Mouse (Mus musculus) frontal cortex, adult 2 months (tissue): Measurements from ENCODE around the gene Hace1. TPM values are rescaled to one million over a fixed set of nuclear protein-coding genes. Genes with fewer than 3 reads are reported as not detected.
"Not testable (repeated sequence)": the region's sequence is repeated elsewhere in the genome, so short reads cannot be mapped to it uniquely, and the experiment has no call there.

Source experiments
- DNase-seq, 2 experiments: peaks; one replicate each; pipeline ENCODE4 v3.0.0; 2022; ENCODE audit warnings: low spot score in 1 of 2; ENCODE audit errors: extremely low spot score in 1 of 2
- polyA plus RNA-seq: library from polyadenylated mRNA; depleted of rRNA; stranded (reverse); fragments of >200 nt; gene quantifications from 2 replicates; pipeline ENCODE4 v1.2.3, GENCODE M21; 2012; rRNA removed

The Hace1 gene
- 45.8 and 52.5 TPM in 2 replicates for polyA plus RNA-seq

DNA sequence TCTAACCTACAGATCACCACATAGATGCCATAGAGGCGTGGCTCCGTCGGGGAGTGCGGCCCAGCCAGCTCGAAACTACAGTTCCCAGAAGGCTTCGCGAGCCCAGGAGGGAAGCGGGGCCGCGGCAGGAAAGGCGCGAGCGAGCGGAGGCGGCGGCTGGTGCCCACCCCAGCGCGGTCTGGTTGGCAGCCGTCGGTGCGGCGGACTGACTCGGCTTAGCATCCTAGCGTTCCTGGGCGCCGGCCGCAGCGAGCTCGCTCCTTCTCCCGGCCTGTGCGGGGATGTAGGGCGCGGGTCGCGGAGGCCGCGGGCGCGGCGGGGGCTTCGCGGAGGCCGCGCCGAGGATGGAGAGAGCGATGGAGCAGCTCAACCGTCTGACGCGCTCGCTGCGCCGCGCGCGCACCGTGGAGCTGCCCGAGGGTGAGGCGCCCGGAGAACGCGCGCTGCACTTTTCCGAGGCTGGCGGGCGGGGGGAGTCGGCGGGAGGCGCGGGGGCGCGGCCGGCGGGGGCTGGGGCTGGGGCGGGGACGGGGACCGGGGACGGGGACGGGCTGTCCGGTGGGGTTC is at the start of gene Hace1:
Gene Hace1, plus strand, starts transcription at position 99 of the 567 bp plus-strand sequence.
- peak; percentile 75 to 91 for DNase-seq

- DNase-seq: not testable (repeated sequence)
Observed at GRCm38 (mm10) chr10:45537334-45537733, 40.3 kb upstream of the Hace1 start.

DNA sequence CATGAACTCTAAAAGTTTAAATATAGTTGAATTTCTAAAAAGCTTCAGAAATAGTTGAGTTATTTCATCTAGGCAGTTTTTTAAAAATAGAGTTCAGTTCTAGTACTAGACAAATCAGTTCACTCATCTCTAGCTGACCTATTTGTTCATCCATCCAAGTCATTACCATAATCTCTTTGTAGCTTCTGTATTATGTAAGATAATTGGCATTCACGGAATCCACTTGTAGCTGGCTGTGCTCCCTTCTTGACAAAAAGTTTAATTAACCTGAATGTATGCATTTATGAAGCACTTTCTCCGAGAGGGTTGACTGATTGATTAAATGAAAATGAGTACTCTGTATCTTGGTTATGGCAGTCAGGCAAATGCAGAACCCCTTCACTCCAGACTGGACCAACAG is 34.9 kb upstream of the Hace1 start:
- no peak for DNase-seq

DNA sequence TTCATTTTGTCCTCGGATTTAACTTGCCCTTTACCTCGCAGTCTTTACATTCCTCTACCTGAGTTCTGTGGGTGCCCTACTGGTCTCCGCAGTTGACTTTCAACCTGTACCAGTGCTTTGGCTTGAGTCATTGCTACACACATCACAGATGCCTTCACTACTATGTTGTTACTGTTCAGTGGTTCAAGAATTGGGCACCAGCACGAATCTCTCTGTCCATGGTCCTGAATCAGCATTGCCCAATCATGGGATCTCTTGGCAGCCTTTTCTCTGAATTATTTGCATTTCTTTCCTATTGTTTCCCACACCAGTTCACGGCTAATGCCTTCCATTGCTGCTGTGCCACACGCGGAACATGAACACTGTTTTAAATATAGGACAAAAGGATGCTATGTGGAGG is 30.8 kb upstream of the Hace1 start:
- peak in 1 of 2 experiments; percentile 0 for DNase-seq

DNA sequence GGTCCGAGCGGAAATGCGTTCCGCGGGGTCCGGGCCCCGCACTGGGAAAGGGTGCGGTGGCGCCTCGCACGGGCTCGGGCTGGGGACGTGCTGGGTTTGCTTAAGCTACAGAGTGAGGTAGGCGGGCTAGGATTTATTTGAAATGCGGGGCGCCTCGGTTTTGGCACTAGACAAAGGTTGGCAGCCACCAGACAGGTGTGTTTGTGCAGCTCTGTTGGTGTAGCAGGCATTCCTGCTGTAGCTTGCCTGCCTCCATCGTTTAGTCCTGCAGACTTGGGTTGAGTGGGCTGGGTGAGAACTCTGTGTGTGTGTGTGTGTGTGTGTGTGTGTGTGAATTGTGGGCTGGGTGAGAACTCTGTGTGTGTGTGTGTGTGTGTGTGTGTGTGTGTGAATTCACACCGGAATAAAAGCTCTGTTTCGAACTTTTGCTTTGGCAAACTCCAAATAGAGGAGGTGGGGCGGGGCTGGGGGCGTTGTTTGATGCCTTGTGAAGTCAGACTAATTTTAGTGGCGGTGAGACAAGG is 731 bp downstream of the Hace1 start:
- DNase-seq: peak; percentile 53 to 79

DNA sequence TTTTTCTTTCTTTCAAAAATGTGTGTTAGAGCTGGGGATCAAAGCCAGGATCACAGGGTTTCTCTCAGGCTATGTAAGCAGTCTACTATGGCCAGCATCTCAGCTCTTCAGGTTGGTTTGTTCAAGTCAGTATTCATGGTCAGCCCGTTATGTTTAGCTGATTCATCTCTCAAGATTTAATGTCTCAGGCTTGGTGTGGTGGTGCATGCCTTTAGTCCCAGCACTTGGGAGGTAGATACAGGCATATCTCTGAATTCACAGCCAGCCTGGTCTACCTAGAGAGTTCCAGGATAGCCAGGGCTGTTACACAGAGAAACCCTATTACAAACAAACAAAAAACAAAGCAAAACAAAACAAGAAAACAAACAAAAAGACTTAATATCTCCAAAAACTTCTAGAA is 5.7 kb downstream of the Hace1 start:
- no peak for DNase-seq

- no peak for DNase-seq
Observed at GRCm38 (mm10) chr10:45583829-45584228, 6.2 kb downstream of the Hace1 start.

DNA sequence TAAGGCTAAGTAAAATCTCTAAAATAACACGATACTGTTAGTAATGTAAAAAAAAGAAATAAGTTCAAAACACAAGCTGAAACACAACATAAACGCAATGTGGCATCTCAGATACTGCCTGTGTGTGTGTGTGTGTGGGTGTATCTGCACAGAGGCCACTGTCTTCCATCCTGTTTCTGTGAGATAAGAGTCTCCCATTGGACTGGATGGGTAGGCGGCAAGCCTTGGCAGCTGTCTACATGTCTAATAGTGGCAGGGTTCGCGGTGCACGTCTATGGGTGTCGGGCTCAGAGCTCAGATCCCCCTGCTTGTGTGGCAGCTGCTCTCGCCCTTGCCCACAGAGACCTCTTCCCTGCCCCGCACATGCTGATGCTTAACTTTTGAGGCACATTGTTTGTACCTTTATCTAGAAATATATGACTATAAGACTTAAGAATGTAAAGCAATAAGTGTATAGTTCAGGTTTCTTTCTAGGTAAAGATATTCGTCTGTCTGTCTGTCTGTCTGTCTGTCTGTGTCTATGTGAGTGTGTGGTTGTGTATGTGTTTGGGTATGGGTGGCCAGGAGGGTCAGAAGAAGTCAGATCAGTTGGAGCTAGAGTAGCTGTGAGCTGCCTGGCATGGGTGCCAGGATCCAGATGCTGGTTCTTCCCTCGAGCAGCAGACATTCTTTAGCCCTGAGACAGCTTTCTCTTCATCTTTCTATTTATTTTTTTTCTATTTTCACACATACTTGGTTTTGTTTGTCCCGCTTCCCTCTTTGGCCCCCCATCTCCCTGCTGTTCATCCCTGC is 6.9 kb downstream of the Hace1 start:
- no peak for DNase-seq

- no peak for DNase-seq
Observed at GRCm38 (mm10) chr10:45605853-45606252, 28.2 kb downstream of the Hace1 start.

DNA sequence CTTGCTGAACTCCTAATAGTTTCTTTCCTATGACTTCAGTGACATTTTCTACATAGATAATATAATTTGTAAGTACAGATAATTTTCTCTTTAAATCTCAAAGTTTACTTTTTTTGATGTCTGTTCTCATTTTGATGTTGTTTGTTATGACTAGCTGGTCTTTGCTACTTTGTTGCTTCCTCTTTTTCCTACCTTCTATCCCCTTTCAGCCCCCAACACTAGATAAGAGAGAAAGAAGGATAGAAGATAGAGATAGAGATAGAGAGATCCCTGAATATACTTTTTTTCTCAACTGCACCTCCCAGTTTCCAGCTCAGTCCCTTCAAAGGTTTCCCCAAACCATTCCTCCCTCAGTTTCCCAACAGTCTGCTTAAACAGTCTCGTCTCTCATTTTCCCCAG is 33.1 kb downstream of the Hace1 start:
- DNase-seq: no peak

DNA sequence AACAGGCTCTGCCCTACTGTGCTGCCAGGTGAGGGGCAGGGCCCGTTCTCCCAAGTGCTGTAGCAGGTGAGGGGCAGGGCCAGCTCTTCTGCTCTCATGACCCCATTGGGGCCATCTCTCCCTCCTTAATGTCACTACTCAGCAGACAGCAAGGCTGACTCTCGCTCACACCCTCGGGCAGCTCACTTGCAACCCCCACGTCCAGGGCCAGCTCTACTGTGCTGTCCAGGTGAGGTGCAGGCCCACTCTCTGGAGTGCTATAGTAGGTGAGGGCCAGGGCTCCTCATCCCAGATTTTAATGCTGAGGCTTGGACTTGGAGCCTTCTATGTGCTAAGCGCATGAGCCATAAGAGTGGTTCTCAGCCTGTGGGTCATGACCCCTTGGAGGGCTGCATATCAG is 38.4 kb downstream of the Hace1 start:
- DNase-seq: no peak

- no peak for DNase-seq
Observed at GRCm38 (mm10) chr10:45619039-45619438, 41.4 kb downstream of the Hace1 start.

DNA sequence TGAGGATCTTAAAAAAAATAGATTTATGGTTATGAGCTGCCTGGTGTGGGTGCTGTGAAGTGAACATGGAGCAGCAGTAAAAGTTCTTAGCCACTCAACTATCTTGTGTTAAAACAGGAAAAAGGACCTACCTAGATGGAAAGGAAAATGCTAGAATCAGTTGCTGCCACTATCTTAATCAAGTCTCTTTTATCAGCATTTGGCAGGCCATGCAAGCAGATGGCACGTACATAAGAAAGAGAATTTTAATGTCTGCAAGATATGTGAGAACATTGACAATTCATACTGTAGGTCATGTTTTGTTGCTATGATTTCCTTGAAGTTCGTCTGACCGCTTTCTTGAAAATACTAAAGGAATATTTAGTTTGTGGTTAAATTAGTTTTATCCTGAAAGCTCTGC is 54.4 kb downstream of the Hace1 start:
- no peak for DNase-seq

GRCm38 (mm10) chr10:45632641-45633040 is 55.0 kb downstream of the Hace1 start:
- no peak for DNase-seq

DNA sequence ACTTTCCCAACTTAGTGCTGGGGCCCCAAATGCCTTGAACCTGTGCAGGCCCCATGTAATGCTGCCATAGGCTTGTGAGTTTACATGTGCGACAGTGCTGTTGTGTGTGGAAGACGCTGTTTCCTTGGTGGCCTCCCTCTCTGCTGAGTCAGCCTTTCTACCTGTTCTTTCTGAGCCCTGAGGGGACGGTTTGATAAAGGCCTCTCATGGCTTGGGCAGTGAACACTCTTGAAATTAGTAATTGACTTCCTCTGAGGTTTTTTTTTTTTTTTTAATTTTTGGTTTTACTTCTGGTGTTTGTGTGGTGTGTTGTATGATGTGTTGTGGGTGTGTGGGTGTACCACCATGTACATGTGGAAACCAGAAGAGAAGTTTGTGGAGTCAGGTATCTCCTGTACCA is 57.6 kb downstream of the Hace1 start:
- DNase-seq: no peak

DNA sequence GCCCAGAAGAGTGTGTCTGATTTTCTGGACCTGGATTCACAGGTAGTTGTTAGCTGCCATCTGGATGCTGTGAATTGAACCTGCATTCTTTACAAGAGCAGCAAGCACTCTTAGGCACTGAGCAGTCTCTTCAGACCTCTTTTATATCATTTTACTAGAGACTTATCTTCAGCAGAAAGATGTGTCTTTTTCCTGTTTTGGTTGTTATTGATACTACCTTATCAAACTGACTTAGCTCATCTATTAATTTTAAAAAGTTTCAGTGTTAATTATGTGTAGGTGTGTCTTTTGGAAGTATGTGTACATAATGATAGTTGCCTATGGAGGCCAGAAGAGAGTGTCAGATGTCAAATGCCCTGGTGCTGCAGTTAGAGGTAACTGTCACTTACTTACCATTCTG is 62.1 kb downstream of the Hace1 start:
- DNase-seq: no peak

DNA sequence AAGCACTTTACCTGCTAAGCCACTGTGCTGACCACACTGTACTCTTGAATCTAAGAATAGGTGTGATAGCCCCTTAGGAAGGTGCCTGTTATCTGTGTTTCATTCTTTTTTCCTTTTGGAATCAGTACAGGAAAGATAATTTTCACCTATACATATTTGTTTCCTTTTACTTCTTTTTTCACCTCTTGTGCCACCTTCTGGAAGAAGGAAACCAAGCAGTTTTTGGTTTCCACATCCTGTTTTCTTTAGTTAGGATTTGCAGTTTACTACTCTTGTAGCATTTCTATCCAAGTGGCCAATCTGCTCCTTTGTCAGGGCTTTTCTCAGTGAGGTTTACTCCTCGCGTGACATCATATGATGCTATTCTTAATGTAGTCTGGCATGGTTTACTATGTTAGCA is 76.4 kb downstream of the Hace1 start:
- no peak for DNase-seq

DNA sequence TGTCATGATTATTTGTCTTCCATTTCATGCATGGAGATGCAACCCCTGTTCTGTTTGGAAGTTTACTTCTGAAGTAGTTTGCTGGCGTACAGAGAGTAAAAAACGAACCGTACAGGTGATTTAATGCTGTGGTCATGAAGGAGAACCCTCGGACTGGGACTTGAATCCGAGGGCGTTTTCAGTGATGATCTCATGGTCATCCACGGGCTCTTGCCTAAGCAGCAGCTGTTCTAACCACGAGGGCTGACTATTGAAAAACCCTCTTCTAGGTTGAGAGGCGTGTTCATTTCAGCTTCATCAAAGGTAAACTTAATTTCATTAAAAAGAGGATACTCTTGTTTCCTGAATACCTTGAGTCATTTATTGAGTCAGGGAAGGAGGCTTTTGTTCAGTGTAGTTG is 84.4 kb downstream of the Hace1 start:
- DNase-seq: no peak

DNA sequence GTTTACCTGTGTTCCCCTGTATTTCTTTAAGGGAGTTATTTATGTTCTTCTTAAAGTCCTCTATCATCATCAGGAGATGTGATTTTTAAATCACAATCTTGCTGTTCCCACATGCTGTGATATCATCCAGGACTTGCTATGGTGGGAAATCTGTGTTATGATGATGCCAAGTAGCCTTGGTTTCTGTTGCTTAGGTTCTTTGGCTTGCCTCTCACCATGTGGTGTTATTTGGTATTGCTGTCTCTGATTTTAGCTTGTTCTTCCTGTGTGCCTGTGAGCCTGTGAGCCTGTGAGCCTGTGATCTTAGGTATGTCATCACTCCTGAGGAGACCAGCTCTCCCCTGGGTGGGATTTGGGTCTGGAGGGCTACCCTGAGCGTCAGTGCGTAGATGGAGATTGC is 90.6 kb downstream of the Hace1 start:
- DNase-seq: no peak

GRCm38 (mm10) chr10:45676796-45677195 is 99.2 kb downstream of the Hace1 start:
- peak in 1 of 2 experiments; percentile 49 for DNase-seq

GRCm38 (mm10) chr10:45686191-45686590 is 108.6 kb downstream of the Hace1 start:
- DNase-seq: no peak

GRCm38 (mm10) chr10:45694931-45695330 is 117.3 kb downstream of the Hace1 start:
- no peak for DNase-seq
